Mouse (Mus musculus) heart, adult 2 months (tissue): ENCODE data around the gene Chst13. TPM values are rescaled to one million over a fixed set of nuclear protein-coding genes. Genes with fewer than 3 reads are reported as not detected.
A peak's percentile ranks its signal among the peaks of the same experiment; 100 is the strongest.

Experiments used
- DNase-seq, 2 experiments: peaks; one replicate each; pipeline ENCODE4 v3.0.0; 2021
- H3K27ac ChIP-seq: fragments of 200-600 bp; 2 replicates; pipeline ENCODE4 v1.8.1; 2022
- H3K27me3 ChIP-seq: fragments of 200-500 bp; 2 replicates; pipeline ENCODE4 v1.6.1; 2012; ENCODE audit warnings: mild to moderate bottlenecking, low read length, inconsistent platforms, mixed read lengths; ENCODE audit not compliant: control insufficient read depth, insufficient read depth
- H3K36me3 ChIP-seq: fragments of 200-500 bp; 2 replicates; pipeline ENCODE4 v1.6.1; 2012; ENCODE audit warnings: low read length, inconsistent platforms; ENCODE audit not compliant: control insufficient read depth, insufficient read depth
- H3K4me1 ChIP-seq: fragments of 200-500 bp; 2 replicates; pipeline ENCODE4 v1.6.1; 2011; ENCODE audit warnings: low read length; ENCODE audit not compliant: control insufficient read depth, insufficient read depth
- H3K4me3 ChIP-seq: fragments of 200-600 bp; 2 replicates; pipeline ENCODE4 v1.8.1; 2022
- H3K79me2 ChIP-seq: fragments of 200-500 bp; replicated peaks from 2 replicates; pipeline ENCODE4 v1.6.1; 2012; ENCODE audit warnings: mild to moderate bottlenecking, inconsistent platforms, low read length, moderate library complexity, mixed read lengths; ENCODE audit not compliant: control insufficient read depth, insufficient read depth
- H3K9ac ChIP-seq: fragments of 200-500 bp; 2 replicates; pipeline ENCODE4 v1.6.1; 2012; ENCODE audit warnings: low read depth, mild to moderate bottlenecking, control low read depth, inconsistent platforms, low read length, mixed read lengths
- CTCF ChIP-seq: fragments of 200-600 bp; IDR thresholded peaks from 2 replicates; pipeline ENCODE4 v1.8.1; 2022; ENCODE audit warnings: antibody characterized with exemption, mild to moderate bottlenecking, moderate library complexity
- EP300 ChIP-seq: fragments of 200-500 bp; IDR thresholded peaks from 2 replicates; pipeline ENCODE4 v1.6.1; 2011; ENCODE audit warnings: low read depth, low read length, control low read depth; ENCODE audit not compliant: insufficient read depth
- POLR2A ChIP-seq: fragments of 200-500 bp; IDR thresholded peaks from 2 replicates; pipeline ENCODE4 v1.6.1; 2011; ENCODE audit warnings: mild to moderate bottlenecking, low read depth, low read length, control low read depth; ENCODE audit not compliant: insufficient read depth
- WGBS: fragments of 180-500 bp; shearing (Covaris S2); methylation state at CpG from one replicate; pipeline ENCODE4 v1.1.7; 2018; 5-methylcytosine and 5-hydroxymethylcytosine counted together
- intact Hi-C: fragments of 180-260 bp; cut with DNase I; formaldehyde crosslinking; loops from one replicate; pipeline ENCODE4 v1.15.1; 2025
- polyA plus RNA-seq: library from polyadenylated mRNA; depleted of rRNA; stranded (reverse); fragments of >200 nt; gene quantifications from 2 replicates; pipeline ENCODE4 v1.2.3, GENCODE M21; 2012
- total RNA-seq, 2 experiments: library from RNA; stranded (reverse); gene quantifications; 2 replicates each; pipeline ENCODE4 v1.2.3; 2021

The Chst13 gene
- total and polyA plus RNA-seq, 3 experiments: 0.12 TPM; not detected in 2

GRCm38 (mm10) chr6:90324463-90324862 is 522 bp downstream of the Chst13 start:
- intact Hi-C loops: loop anchor here (10.0 kb wide), 1 partner anchor 640 kb away; no protein-coding TSS in a partner anchor
- H3K27ac ChIP-seq: no peak overlapping the region

DNA sequence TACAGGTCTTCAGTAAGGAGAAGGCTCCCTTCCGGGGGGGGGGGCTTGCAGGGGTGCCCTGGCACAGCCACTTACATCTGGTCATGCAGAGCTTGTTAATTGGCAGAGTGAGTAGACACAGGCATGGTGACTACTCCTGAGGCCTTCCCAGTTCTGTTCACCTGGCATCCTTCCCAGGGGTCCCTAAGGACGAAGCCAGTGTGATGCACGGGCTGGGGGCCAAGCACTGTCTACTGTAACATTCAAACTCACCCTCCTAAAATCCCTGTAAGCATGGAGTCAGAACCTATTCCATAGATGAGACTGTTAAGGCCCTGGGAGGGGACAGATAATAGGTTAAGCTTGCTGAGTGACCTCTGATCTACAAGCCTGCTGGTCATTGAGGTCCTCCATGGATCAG is 959 bp downstream of the Chst13 start:
- no peaks in the 10 kb centered on the region for H3K79me2 ChIP-seq
- H3K4me1 ChIP-seq: no peaks in the 10 kb centered on the region
- TF ChIP-seq POLR2A (no peak), EP300 (no peak), CTCF (no peak)
- H3K27me3 ChIP-seq: no peaks in the 10 kb centered on the region
- no peak overlapping the region for H3K9ac ChIP-seq
- no peak for DNase-seq
- no peaks in the 10 kb centered on the region for H3K36me3 ChIP-seq
- no peak overlapping the region for H3K27ac ChIP-seq
- H3K4me3 ChIP-seq: no peak overlapping the region
- intact Hi-C loops: loop anchor here (10.0 kb wide), 1 partner anchor 639 kb away; no protein-coding TSS in a partner anchor
- WGBS: 63% methylated on average over 3 of the region's 3 CpGs

More at GRCm38 (mm10) chr6:90324463-90324862, 522 bp downstream of the Chst13 start:
- 73% methylated on average over 3 of the region's 3 CpGs for WGBS
- no peaks in the 10 kb centered on the region for H3K27me3 ChIP-seq
- H3K4me3 ChIP-seq: no peak overlapping the region
- H3K79me2 ChIP-seq: no peaks in the 10 kb centered on the region
- H3K9ac ChIP-seq: no peak overlapping the region
- TF ChIP-seq CTCF (no peak), POLR2A (no peak), EP300 (no peak)
- H3K36me3 ChIP-seq: no peaks in the 10 kb centered on the region
- no peak for DNase-seq
- H3K4me1 ChIP-seq: no peaks in the 10 kb centered on the region

DNA sequence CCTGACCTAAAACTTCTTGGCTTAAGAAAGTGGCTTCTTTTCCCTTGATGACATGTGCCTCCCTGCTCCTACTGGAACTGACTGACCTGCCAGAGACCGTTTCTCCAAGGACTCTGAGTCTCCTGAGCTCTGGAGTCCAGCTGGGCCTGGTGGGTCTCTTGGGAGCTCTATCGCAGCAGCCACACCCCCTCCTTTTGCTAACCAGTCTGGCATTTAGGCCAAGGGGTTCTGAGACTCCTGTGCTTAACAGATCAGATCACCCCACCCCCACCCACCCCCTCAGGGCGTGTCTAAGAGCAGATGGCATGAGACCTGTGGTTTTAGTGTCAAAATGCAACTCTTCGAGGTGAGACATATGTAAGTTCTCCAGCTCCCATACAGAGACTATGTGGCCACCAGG is 3.2 kb downstream of the Chst13 start:
- no peak for TF ChIP-seq CTCF
- TF ChIP-seq POLR2A: no peak
- TF ChIP-seq EP300: no peak
- intact Hi-C loops: loop anchor here (10.0 kb wide), 1 partner anchor 637 kb away; no protein-coding TSS in a partner anchor
- H3K4me3 ChIP-seq: no peak overlapping the region
- H3K79me2 ChIP-seq: no peaks in the 10 kb centered on the region
- H3K27me3 ChIP-seq: no peaks in the 10 kb centered on the region
- DNase-seq: no peak
- H3K9ac ChIP-seq: no peak overlapping the region
- H3K27ac ChIP-seq: no peak overlapping the region
- no peaks in the 10 kb centered on the region for H3K36me3 ChIP-seq
- WGBS: 30% methylated on average over 4 of the region's 4 CpGs
- H3K4me1 ChIP-seq: no peaks in the 10 kb centered on the region

GRCm38 (mm10) chr6:90320429-90320828 is 4.6 kb downstream of the Chst13 start:
- intact Hi-C loops: loop anchor here (10.0 kb wide), 1 partner anchor 636 kb away; no protein-coding TSS in a partner anchor

GRCm38 (mm10) chr6:90319475-90320191 is 5.4 kb downstream of the Chst13 start:
- peak; percentile 35 to 37 for DNase-seq
- no peaks in the 10 kb centered on the region for H3K27me3 ChIP-seq
- intact Hi-C loops: loop anchor here (10.0 kb wide), 1 partner anchor 635 kb away; no protein-coding TSS in a partner anchor
- no peaks in the 10 kb centered on the region for H3K79me2 ChIP-seq
- TF ChIP-seq EP300: no peak
- no peak for TF ChIP-seq CTCF
- no peak for TF ChIP-seq POLR2A
- WGBS: 59% methylated on average over 7 of the region's 7 CpGs
- no peak overlapping the region for H3K4me3 ChIP-seq
- no peak overlapping the region for H3K9ac ChIP-seq
- no peaks in the 10 kb centered on the region for H3K36me3 ChIP-seq
- no peaks in the 10 kb centered on the region for H3K4me1 ChIP-seq
- H3K27ac ChIP-seq: no peak overlapping the region

More at GRCm38 (mm10) chr6:90320429-90320828, 4.6 kb downstream of the Chst13 start:
- Histone ChIP-seq H3K36me3 (no peaks in the 10 kb centered on the region), H3K4me3 (no peak overlapping the region), H3K27me3 (no peaks in the 10 kb centered on the region), H3K4me1 (no peaks in the 10 kb centered on the region), H3K79me2 (no peaks in the 10 kb centered on the region), H3K27ac (no peak overlapping the region), H3K9ac (no peak overlapping the region)
- TF ChIP-seq POLR2A: no peak
- TF ChIP-seq CTCF: no peak
- TF ChIP-seq EP300: no peak
- no peak for DNase-seq
- 83% methylated on average over 5 of the region's 5 CpGs for WGBS

- Histone ChIP-seq H3K36me3 (no peaks in the 10 kb centered on the region), H3K4me3 (no peak overlapping the region), H3K4me1 (no peaks in the 10 kb centered on the region), H3K79me2 (no peaks in the 10 kb centered on the region), H3K27me3 (no peaks in the 10 kb centered on the region), H3K27ac (no peak overlapping the region), H3K9ac (no peak overlapping the region)
- TF ChIP-seq EP300: no peak
- TF ChIP-seq POLR2A: no peak
- no peak for TF ChIP-seq CTCF
- WGBS: 86% methylated on average over 2 of the region's 2 CpGs
- intact Hi-C loops: no loop called here
- DNase-seq: no peak
Measured at GRCm38 (mm10) chr6:90319019-90319418, 6.0 kb downstream of the Chst13 start.
